Mouse (Mus musculus) forebrain, embryonic 14.5 days (tissue): ENCODE measurements at regions not wholly inside any gene's neighbourhood (a gene's known extent, or its start where the extent isn't known, plus 50 kb on each side); places are given as distances from the start of the nearest gene placed in this dataset.
A peak's percentile ranks its signal among the peaks of the same experiment; 100 is the strongest.

ENCODE experiments used
- ATAC-seq: fragments of 200-750 bp; cut with Nextera tagmentation; 2 replicates; pipeline ENCODE4 v1.8.0; 2017; ENCODE audit warnings: mild to moderate bottlenecking, moderate library complexity
- DNase-seq: peaks from one replicate; pipeline ENCODE4 v3.0.0-alpha.2; 2015; ENCODE audit warnings: low spot score
- H3K27ac ChIP-seq: fragments of 300-500 bp; sonication (generic); 2 replicates; pipeline ENCODE4 v1.5.1; 2014; ENCODE audit warnings: low read depth, mild to moderate bottlenecking, control low read depth, low read length, moderate library complexity
- H3K27me3 ChIP-seq: fragments of 300-500 bp; sonication (generic); replicated peaks from 2 replicates; pipeline ENCODE4 v1.6.1; 2014; ENCODE audit warnings: low read length, control low read depth, mixed read lengths; ENCODE audit not compliant: control insufficient read depth, insufficient read depth
- H3K36me3 ChIP-seq: fragments of 300-500 bp; sonication (generic); 2 replicates; pipeline ENCODE4 v1.6.1; 2014; ENCODE audit warnings: low read length, control low read depth; ENCODE audit not compliant: control insufficient read depth, insufficient read depth
- H3K4me1 ChIP-seq: fragments of 300-500 bp; sonication (generic); 2 replicates; pipeline ENCODE4 v1.6.1; 2014; ENCODE audit warnings: antibody characterized with exemption, low read length, control low read depth; ENCODE audit not compliant: control insufficient read depth, insufficient read depth
- H3K4me2 ChIP-seq: fragments of 300-500 bp; sonication (generic); 2 replicates; pipeline ENCODE4 v1.6.1; 2014; ENCODE audit warnings: mild to moderate bottlenecking, control low read depth, low read length
- H3K4me3 ChIP-seq: fragments of 300-500 bp; sonication (generic); 2 replicates; pipeline ENCODE4 v1.5.1; 2014; ENCODE audit warnings: low read depth, low read length, control low read depth
- H3K9ac ChIP-seq: fragments of 300-500 bp; sonication (generic); 2 replicates; pipeline ENCODE4 v1.6.1; 2014; ENCODE audit warnings: mild to moderate bottlenecking, low read length, control low read depth, moderate library complexity
- H3K9me3 ChIP-seq: fragments of 300-500 bp; sonication (generic); replicated peaks from 2 replicates; pipeline ENCODE4 v1.6.1; 2016; ENCODE audit warnings: low read length, control low read depth, mixed read lengths; ENCODE audit not compliant: control insufficient read depth
- WGBS: fragments of 180-500 bp; shearing (Covaris S2); extraction: QIAGEN DNeasy Blood & Tissue Kit; methylation state at CpG from one replicate; pipeline ENCODE4 v1.1.7; 2014; 5-methylcytosine and 5-hydroxymethylcytosine counted together

GRCm38 (mm10) chr7:136285606-136286005 is 569.4 kb upstream of the Mki67 start:
- Histone ChIP-seq H3K36me3 (no peaks in the 10 kb centered on the region), H3K9ac (no peak overlapping the region), H3K4me3 (no peak overlapping the region), H3K4me2 (no peak overlapping the region), H3K9me3 (no peaks in the 10 kb centered on the region), H3K27me3 (no peaks in the 10 kb centered on the region), H3K4me1 (no peaks in the 10 kb centered on the region), H3K27ac (no peak overlapping the region)
- 90% methylated on average over 1 of the region's 1 CpGs for WGBS
- DNase-seq, result no peak
- ATAC-seq, result no peak

GRCm38 (mm10) chr7:136293536-136294145 is 577.5 kb upstream of the Mki67 start:
- WGBS, result 64% methylated on average over 6 of the region's 6 CpGs
- ATAC-seq (no peak), DNase-seq (no peak)
- Histone ChIP-seq H3K4me1 (no peaks in the 10 kb centered on the region), H3K36me3 (no peaks in the 10 kb centered on the region), H3K9me3 (no peaks in the 10 kb centered on the region), H3K9ac (no peak overlapping the region), H3K27me3 (no peaks in the 10 kb centered on the region), H3K4me2 (no peak overlapping the region), H3K27ac (no peak overlapping the region), H3K4me3 (no peak overlapping the region)

- H3K9me3 ChIP-seq, result no peaks in the 10 kb centered on the region
- peak; percentile 21 for DNase-seq
- no peak overlapping the region for H3K9ac ChIP-seq
- H3K4me3 ChIP-seq, result no peak overlapping the region
- 36% methylated on average over 4 of the region's 4 CpGs for WGBS
- H3K36me3 ChIP-seq, result no peaks in the 10 kb centered on the region
- H3K27ac ChIP-seq, result no peak overlapping the region
- ATAC-seq, result no peak
- H3K4me2 ChIP-seq, result no peak overlapping the region
- no peaks in the 10 kb centered on the region for H3K4me1 ChIP-seq
- H3K27me3 ChIP-seq, result no peaks in the 10 kb centered on the region
These were observed 578.3 kb upstream of the Mki67 start for GRCm38 (mm10) chr7:136294445-136294844.

GRCm38 (mm10) chr7:136297901-136298513 is 581.8 kb upstream of the Mki67 start:
- no peaks in the 10 kb centered on the region for H3K4me1 ChIP-seq
- H3K9ac ChIP-seq, result no peak overlapping the region
- H3K4me3 ChIP-seq, result no peak overlapping the region
- no peak overlapping the region for H3K27ac ChIP-seq
- no peaks in the 10 kb centered on the region for H3K36me3 ChIP-seq
- no peak for ATAC-seq
- H3K4me2 ChIP-seq, result no peak overlapping the region
- 81% methylated on average over 2 of the region's 2 CpGs for WGBS
- no peaks in the 10 kb centered on the region for H3K27me3 ChIP-seq
- no peak for DNase-seq
- H3K9me3 ChIP-seq, result no peaks in the 10 kb centered on the region

- WGBS, result 79% methylated on average over 4 of the region's 4 CpGs
- H3K9ac ChIP-seq, result no peak overlapping the region
- H3K4me2 ChIP-seq, result no peak overlapping the region
- H3K4me1 ChIP-seq, result no peaks in the 10 kb centered on the region
- no peak overlapping the region for H3K27ac ChIP-seq
- DNase-seq, result no peak
- no peak overlapping the region for H3K4me3 ChIP-seq
- H3K9me3 ChIP-seq, result no peaks in the 10 kb centered on the region
- no peak for ATAC-seq
- H3K27me3 ChIP-seq, result no peaks in the 10 kb centered on the region
- H3K36me3 ChIP-seq, result no peaks in the 10 kb centered on the region
These were observed 588.3 kb upstream of the Mgmt start for GRCm38 (mm10) chr7:136306137-136306536.

GRCm38 (mm10) chr7:136308765-136309164 is 585.6 kb upstream of the Mgmt start:
- ATAC-seq, result no peak
- DNase-seq, result no peak
- no peaks in the 10 kb centered on the region for H3K27me3 ChIP-seq
- no peaks in the 10 kb centered on the region for H3K4me1 ChIP-seq
- H3K9me3 ChIP-seq, result no peaks in the 10 kb centered on the region
- no peak overlapping the region for H3K4me3 ChIP-seq
- no peak overlapping the region for H3K4me2 ChIP-seq
- H3K9ac ChIP-seq, result no peak overlapping the region
- H3K27ac ChIP-seq, result no peak overlapping the region
- H3K36me3 ChIP-seq, result no peaks in the 10 kb centered on the region

- Histone ChIP-seq H3K9ac (no peak overlapping the region), H3K4me1 (peaks cover 6% of the 10 kb centered on the region; the same call in 1 of the 2 replicates), H3K4me3 (no peak overlapping the region), H3K27me3 (no peaks in the 10 kb centered on the region), H3K27ac (no peak overlapping the region), H3K4me2 (no peak overlapping the region), H3K36me3 (no peaks in the 10 kb centered on the region), H3K9me3 (no peaks in the 10 kb centered on the region)
- DNase-seq, result no peak
- ATAC-seq, result no peak
- 77% methylated on average over 4 of the region's 4 CpGs for WGBS
These were observed 567.1 kb upstream of the Mgmt start for GRCm38 (mm10) chr7:136327281-136327680.

- DNase-seq (peak; percentile 66), ATAC-seq (peak; percentile 70)
- Histone ChIP-seq H3K9ac (no peak overlapping the region), H3K27me3 (no peaks in the 10 kb centered on the region), H3K4me2 (no peak overlapping the region), H3K4me3 (no peak overlapping the region), H3K27ac (no peak overlapping the region), H3K36me3 (no peaks in the 10 kb centered on the region), H3K9me3 (no peaks in the 10 kb centered on the region), H3K4me1 (peaks cover 6% of the 10 kb centered on the region; the same call in 1 of the 2 replicates)
- 20% methylated on average over 1 of the region's 1 CpGs for WGBS
These were observed 564.0 kb upstream of the Mgmt start for GRCm38 (mm10) chr7:136330431-136330830.

- H3K9me3 ChIP-seq, result no peaks in the 10 kb centered on the region
- no peak for DNase-seq
- WGBS, result 56% methylated on average over 4 of the region's 4 CpGs
- no peaks in the 10 kb centered on the region for H3K36me3 ChIP-seq
- no peak overlapping the region for H3K9ac ChIP-seq
- H3K4me2 ChIP-seq, result no peak overlapping the region
- H3K27ac ChIP-seq, result no peak overlapping the region
- no peak for ATAC-seq
- no peak overlapping the region for H3K4me3 ChIP-seq
- H3K27me3 ChIP-seq, result no peaks in the 10 kb centered on the region
- peaks cover 6% of the 10 kb centered on the region; the same call in 1 of the 2 replicates for H3K4me1 ChIP-seq
These were observed 561.6 kb upstream of the Mgmt start for GRCm38 (mm10) chr7:136332805-136333204.
